In genomic region chr5:44505221-44505620, GRCm38 (mm10) we compare ENCODE assay signal across 32 mouse cellular contexts.
"Had no signal": no experiment of that assay in that cellular context is flagged by ENCODE, and none has a peak within 500 bp of the region (broad histone marks: within the 10 kb centered on the region; RNA-seq: fewer than 3 reads in every experiment).

No protein-coding gene starts in this region.

- DNase-seq: heart, postnatal 10 days; heart, postnatal 14 days; heart, postnatal 36 days; heart, postnatal 4 days; kidney, adult 11 months; kidney, adult 18-20 months; kidney, adult 2 months; kidney, adult 8-10 months; kidney, adult 9 months; kidney, postnatal 10 days; kidney, postnatal 14 days; kidney, postnatal 25 days; kidney, postnatal 36 days; kidney, postnatal 4 days; layer of hippocampus, adult 9-11 months; layer of hippocampus, postnatal 36 days had no signal

- H3K27ac ChIP-seq: heart, embryonic 15.5 days; hindbrain, embryonic 10.5 days; hindbrain, embryonic 12.5 days; hindbrain, embryonic 13.5 days; hindbrain, embryonic 14.5 days; hindbrain, embryonic 15.5 days; hindbrain, postnatal 0 days; intestine, embryonic 15.5 days; kidney, embryonic 15.5 days; kidney, postnatal 0 days; layer of hippocampus, adult 2 months; left cerebral cortex, adult 2 months had no signal

- H3K4me1 ChIP-seq: heart, embryonic 15.5 days; hindbrain, embryonic 10.5 days; hindbrain, embryonic 12.5 days; hindbrain, embryonic 13.5 days; hindbrain, embryonic 15.5 days; intestine, embryonic 15.5 days; kidney, embryonic 15.5 days had no signal

- H3K36me3 ChIP-seq: heart, embryonic 15.5 days; hindbrain, embryonic 10.5 days; hindbrain, embryonic 12.5 days; hindbrain, embryonic 13.5 days; hindbrain, embryonic 15.5 days; intestine, embryonic 15.5 days had no signal

- H3K27me3 ChIP-seq: heart, embryonic 15.5 days; hindbrain, embryonic 12.5 days; hindbrain, embryonic 13.5 days; hindbrain, embryonic 15.5 days; intestine, embryonic 15.5 days; kidney, embryonic 15.5 days had no signal

- H3K4me2 ChIP-seq: heart, embryonic 15.5 days; hindbrain, embryonic 12.5 days; hindbrain, embryonic 13.5 days; hindbrain, embryonic 14.5 days; hindbrain, embryonic 15.5 days; intestine, embryonic 15.5 days; kidney, embryonic 15.5 days had no signal

- H3K4me3 ChIP-seq: heart, embryonic 15.5 days; hindbrain, embryonic 10.5 days; hindbrain, embryonic 12.5 days; hindbrain, embryonic 13.5 days; hindbrain, embryonic 15.5 days; intestine, embryonic 15.5 days; kidney, embryonic 15.5 days; layer of hippocampus, adult 2 months; left cerebral cortex, adult 2 months had no signal

- H3K9me3 ChIP-seq: heart, embryonic 15.5 days; hindbrain, embryonic 10.5 days; hindbrain, embryonic 15.5 days; intestine, embryonic 15.5 days; kidney, embryonic 15.5 days had no signal

- H3K9ac ChIP-seq: heart, embryonic 15.5 days; hindbrain, embryonic 12.5 days; hindbrain, embryonic 13.5 days; hindbrain, embryonic 14.5 days; hindbrain, embryonic 15.5 days; intestine, embryonic 15.5 days; kidney, embryonic 15.5 days had no signal

- ATAC-seq: hindbrain, embryonic 16.5 days; hindbrain, postnatal 0 days; inflammation-experienced regulatory T-cells, adult 6 months; intestine, embryonic 15.5 days; intestine, embryonic 16.5 days; intestine, postnatal 0 days had no signal
